Mouse (Mus musculus) yolk sac, embryonic 10.5 days (tissue): ENCODE data around the gene Kcnk7.

Experiments
- DNase-seq: peaks from one replicate; pipeline ENCODE4 v3.0.0-alpha.2; 2017; ENCODE audit warnings: low spot score

Gene Kcnk7

DNA sequence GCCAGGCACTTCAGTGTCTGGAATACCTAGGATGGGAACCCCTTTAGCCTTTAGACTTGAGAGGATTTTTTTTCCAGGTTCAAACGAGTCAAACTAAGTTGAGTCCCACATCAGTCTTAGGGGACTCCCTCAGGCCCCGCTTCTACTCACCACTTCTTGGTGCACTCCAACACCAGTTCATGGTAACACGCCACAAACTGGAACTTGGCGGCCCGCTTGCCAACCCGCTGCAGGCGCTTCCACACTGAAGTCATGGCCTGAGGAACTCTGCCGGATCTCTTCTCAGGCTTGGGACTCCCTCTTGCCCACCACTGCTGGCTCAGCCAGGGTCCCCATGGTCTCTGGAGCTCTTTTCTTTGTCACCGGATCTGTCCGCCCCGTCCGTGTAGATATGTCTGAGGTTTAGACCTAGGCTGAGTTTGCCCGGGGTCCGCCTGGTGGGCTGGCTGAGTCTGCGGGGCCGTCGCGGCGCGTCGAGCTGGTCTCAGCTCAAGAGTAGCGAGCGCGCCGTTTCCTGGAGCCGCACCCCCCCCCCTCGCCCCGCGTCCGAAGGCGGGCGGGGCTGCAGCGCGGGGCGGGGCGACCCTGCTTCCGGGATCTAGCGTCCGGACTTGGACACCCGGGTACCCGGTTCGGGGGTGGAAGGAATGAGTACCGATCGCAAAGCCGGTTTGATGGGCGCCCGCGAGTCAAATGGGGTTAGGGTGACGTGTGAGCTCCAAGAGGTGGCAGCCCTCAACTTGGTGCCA lies 21.8 kb downstream of the Kcnk7 start, which contains the start of gene Ehbp1l1:
Gene Ehbp1l1, minus strand, starts transcription at position 551 of the 749 bp plus-strand sequence.
- peak; percentile 69 for DNase-seq

DNA sequence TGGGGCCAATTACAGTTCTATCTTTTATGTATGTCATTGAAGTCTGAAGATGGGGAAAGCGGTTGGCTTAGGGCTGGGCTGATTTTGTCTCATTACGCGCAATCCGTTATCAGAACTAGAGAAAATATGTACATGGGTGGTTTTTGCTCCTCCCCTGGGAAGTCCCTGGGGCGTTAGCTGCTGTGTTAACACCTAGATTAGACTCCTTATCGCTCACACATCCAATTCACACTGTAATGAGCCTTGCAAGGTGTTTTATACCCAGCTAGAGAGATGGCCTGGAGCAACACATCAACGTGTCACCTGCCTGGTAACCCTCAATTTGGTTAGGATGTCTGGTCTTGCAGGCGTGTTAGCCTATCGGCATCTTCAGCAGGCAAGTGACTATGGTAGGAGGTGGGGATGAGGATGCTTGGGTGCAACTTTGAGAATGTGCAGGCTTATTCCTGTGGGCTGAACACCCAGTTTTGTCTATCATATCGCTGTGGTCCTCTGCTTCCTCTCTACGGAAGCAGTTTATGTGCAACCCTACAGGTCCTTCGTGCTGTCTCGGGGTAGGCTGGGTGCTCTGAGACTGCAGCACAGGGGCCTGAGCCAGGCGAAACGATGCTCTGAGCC lies 22.9 kb downstream of the Kcnk7 start:
- no peak for DNase-seq

DNA sequence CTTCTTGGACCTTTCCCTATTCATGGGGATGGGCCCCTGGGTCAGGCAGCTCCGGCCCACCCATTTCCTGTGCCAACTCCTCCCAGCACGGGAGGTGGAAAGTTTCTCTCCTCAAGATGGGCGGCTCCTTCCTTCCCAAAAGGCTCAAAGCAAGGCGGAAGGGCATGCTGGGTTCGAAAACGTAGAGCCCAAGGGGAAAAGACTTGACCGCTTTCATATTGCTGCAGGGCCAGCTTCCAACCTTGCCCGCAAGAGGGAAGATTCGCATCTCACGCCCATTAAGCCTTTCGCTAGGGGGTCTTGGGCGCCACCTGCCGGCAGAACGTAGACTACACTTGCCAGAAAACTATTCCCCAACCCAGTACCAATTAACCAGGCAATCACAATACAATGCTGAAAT lies 23.5 kb downstream of the Kcnk7 start:
- peak; percentile 78 for DNase-seq

DNA sequence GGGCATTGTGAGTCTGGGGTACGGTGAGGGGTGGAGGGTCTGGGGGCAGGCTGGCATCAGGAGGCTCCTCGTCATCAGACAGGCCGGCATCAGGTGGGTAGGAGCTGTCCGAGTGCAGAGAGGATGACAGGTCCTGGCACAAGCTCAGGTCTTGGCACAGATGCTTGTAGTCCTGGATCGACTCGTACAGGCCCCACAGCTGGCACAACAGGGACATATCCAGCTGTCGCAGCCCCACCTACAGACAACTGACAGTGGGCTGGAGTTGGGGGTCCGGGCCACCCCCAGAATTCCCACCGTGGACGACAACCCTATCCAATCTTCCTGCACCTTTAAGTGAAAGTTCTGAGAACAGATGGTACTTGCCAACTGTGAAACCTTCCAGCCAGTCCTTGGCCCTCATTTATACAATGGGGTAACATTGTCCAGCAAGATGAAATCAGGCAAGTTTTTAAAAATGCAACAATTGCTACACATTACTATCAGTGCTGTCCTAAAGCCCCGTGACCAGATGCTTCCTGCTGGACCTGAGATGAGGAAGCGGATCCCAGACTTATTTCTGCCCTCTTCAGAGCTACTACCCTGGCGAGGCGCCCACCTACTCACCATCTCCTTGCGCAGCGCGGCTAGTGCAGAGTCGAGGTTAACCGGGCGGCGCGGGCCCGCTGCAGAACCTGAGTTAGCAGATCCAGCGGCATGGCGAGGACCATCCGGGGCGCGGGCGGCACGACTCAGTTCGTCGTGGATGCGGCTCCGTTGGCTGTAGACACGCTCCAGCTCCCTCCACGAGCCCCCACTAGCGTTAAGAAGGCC lies 24.7 kb downstream of the Kcnk7 start:
- DNase-seq: peak; percentile 60

- DNase-seq: peak; percentile 84
Observed at GRCm38 (mm10) chr19:5729444-5729815, 25.3 kb downstream of the Kcnk7 start, which contains the start of gene Fam89b. Gene Fam89b (minus strand): TSS chr19:5729653.

DNA sequence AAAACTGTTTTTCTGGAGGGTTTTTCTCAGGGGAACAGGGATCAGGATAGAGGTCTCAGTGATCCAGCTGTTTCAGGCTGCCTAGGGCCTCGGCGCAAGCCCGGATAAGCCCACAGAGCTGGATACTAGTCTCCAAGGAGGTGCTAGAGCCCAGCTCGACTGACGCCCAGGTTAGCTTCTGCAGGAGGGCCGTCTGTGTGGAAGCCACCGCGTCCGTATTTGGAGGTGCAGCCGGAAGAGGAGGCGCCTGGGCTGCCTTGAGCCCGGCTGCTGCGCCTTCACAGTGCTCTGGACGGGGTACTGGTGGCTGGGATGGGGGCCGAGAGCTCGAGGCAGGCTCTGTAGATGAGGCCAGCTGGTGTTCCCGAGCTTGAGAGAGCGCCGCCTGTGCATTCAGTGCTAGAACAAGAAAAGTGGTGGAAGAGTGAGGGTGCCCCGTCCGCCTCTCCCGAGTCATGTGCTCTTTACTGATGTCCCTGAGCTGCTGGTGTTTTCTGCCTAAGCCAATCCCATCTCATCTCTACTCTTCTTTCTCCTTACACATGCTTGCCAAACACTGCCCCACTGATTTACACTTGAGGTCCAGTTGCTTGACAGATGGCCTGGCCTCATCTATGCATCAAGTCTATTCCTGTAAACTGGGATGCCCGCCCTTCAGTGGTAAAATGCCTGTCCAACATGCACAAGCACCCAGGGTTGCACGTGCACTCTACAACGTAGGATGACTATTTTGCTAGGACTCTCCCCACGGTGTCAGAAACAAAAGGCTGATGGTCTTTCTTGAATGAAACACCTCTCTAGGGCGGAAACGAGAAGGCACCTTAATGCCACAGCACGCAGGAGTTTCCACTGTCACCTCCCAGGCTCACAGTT lies 26.4 kb downstream of the Kcnk7 start:
- DNase-seq: no peak

GRCm38 (mm10) chr19:5731264-5731978 lies 27.3 kb downstream of the Kcnk7 start:
- peak; percentile 93 for DNase-seq

DNA sequence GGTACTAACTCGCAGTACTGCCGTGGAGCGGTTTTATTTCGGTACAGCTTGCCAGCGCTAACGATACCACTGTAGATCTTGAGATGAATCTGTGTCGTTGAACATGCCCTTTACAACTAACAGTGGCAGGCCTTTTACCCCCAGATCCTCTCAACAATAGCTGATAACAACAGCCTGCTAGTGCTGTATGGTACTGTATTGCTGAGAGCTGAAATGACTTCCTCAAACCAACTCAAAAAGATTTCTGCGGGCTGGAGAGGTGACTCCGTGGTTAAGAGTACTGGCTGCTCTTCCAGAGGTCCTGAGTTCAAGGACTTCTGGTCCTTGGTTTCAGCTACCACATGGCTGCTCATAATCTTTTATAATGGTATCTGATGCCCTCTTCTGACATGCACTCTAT lies 30.2 kb downstream of the Kcnk7 start:
- no peak for DNase-seq

DNA sequence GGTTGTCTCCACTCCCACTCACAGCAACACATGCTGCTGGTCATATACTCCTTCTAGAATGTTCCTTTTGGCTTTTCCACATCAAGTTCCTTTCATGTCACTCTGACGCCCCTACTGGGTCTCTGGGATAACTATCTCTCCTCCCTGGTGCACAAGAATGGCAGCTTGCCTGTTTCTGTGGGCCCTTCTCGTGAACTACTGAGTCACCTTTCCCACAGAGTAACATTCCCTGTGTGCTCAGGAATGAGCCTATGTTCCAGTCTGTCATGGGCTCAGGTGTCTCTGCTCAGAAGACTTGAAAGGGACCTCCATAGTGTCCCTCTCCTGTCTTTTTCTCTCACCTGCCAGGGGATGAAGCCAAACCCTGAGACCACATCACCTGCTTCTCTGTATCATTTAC lies 35.3 kb downstream of the Kcnk7 start:
- no peak for DNase-seq

- no peak for DNase-seq
Observed at GRCm38 (mm10) chr19:5740320-5741317, 36.5 kb downstream of the Kcnk7 start, which contains the start of gene Ltbp3. Gene Ltbp3 (plus strand): TSS chr19:5740904.

DNA sequence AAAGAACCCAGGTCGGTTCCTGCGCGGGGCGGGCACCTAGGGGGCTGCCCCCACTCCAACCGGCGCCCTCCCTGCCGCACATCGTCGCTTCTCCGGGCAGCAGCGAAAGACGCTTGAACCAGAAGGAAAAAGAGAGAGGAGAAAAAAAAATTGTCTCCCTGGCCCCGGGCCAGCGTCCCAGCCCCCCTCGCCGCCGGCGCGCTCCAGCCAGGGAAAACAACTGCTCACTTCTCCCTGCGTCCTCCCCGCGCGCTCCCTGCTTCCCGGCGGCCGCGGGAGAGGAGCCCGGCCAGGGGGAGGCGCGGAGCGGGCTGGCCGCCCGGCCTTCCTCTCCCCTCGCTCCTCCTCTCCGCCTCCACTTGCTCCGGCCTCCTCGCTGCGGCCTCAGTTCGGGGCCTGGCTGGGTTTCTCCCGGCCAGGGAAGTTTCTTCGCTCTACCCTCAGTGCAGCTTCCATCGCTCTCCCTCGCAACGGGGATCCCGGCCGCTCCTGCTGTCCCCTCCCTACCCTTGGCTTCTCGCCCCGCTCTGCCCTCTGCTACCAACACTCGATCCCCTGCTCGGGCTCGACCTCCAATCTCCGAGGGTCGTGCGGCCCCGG lies 37.6 kb downstream of the Kcnk7 start:
- peak; percentile 51 for DNase-seq

DNA sequence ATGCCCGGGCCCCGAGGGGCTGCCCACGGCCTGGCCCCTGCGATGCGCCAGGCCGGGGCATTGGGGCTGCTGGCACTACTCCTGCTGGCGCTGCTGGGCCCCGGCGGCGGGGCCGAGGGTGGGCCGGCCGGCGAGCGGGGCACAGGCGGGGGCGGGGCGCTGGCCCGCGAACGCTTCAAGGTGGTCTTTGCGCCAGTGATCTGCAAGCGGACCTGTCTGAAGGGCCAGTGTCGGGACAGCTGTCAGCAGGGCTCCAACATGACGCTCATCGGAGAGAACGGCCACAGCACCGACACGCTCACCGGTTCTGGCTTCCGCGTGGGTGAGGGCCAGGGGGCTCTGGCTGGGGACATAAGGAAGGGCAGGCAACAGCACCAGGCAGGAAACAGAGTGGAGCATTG lies 38.1 kb downstream of the Kcnk7 start:
- DNase-seq: no peak

DNA sequence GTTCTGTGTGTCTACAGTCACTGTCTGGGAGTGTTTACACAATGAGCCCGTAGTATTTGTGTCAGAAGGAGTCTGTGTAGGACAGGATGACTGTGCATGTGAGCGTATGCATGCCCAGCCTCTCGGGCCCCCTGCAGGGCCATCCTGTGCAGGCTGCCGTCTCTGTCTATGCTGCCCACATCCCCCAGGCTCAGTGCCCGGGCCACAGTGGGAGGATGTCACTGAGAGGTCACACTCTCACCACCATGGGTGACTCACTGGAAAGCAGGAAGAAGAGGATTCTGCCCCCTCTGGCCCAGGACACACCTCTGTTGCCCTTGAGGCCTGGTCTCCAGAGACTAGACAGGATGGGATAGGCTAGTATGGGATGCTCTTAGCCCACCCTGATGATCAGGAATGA lies 39.4 kb downstream of the Kcnk7 start:
- DNase-seq: no peak

GRCm38 (mm10) chr19:5745756-5746710 lies 41.9 kb downstream of the Kcnk7 start:
- peak; percentile 62 for DNase-seq

DNA sequence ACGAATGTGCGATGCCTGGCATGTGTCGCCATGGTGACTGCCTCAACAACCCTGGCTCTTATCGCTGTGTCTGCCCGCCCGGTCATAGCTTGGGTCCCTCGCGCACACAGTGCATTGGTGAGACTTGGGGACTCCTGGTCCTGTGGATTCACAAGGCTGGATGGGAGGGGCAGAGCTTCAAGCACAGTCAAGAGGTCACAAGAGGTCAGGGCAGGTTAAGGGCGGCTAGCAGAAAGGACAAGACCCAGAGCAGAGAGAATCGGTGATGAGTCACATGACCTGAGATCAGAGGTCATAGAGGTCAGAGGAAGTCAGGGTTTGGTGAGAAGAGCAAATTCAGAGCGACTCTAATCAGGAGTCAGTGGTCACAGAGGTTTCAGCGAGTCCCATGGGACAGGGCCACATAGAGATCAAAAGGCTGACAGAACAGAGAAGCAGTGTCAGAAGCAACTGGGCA lies 42.8 kb downstream of the Kcnk7 start:
- DNase-seq: peak; percentile 89

GRCm38 (mm10) chr19:5749476-5749875 lies 45.3 kb downstream of the Kcnk7 start:
- no peak for DNase-seq

- no peak for DNase-seq
Observed at GRCm38 (mm10) chr19:5750951-5751350, 46.8 kb downstream of the Kcnk7 start.

- DNase-seq: no peak
Observed at GRCm38 (mm10) chr19:5751742-5752141, 47.6 kb downstream of the Kcnk7 start.
